Mouse (Mus musculus) cortical plate, adult 2 months (tissue): Measurements from ENCODE around the gene Rrbp1. TPM values are rescaled to one million over a fixed set of nuclear protein-coding genes. Genes with fewer than 3 reads are reported as not detected.
A peak's percentile ranks its signal among the peaks of the same experiment; 100 is the strongest.

Experiments
- H3K27ac ChIP-seq: fragments of 200-500 bp; 2 replicates; pipeline ENCODE4 v1.5.1; 2012; ENCODE audit warnings: low read length, control low read depth, inconsistent platforms; ENCODE audit not compliant: insufficient read depth
- H3K4me1 ChIP-seq: fragments of 200-500 bp; 2 replicates; pipeline ENCODE4 v1.6.1; 2011; ENCODE audit warnings: low read length; ENCODE audit not compliant: control insufficient read depth, insufficient read depth
- H3K4me3 ChIP-seq: fragments of 200-500 bp; 2 replicates; pipeline ENCODE4 v1.5.1; 2011; ENCODE audit warnings: mild to moderate bottlenecking, low read length, control low read depth; ENCODE audit not compliant: insufficient read depth
- CTCF ChIP-seq: fragments of 200-500 bp; IDR thresholded peaks from 2 replicates; pipeline ENCODE4 v1.5.1; 2011; ENCODE audit warnings: mild to moderate bottlenecking, control low read depth, low read length; ENCODE audit not compliant: insufficient read depth; ENCODE audit errors: extremely low read depth
- POLR2A ChIP-seq: fragments of 200-500 bp; IDR thresholded peaks from 2 replicates; pipeline ENCODE4 v1.6.1; 2011; ENCODE audit warnings: mild to moderate bottlenecking, low read length, control low read depth; ENCODE audit not compliant: insufficient read depth; ENCODE audit errors: extremely low read depth
- polyA plus RNA-seq: library from polyadenylated mRNA; depleted of rRNA; stranded (reverse); fragments of >200 nt; gene quantifications from 2 replicates; pipeline ENCODE4 v1.2.3, GENCODE M21; 2012

The Rrbp1 gene
- polyA plus RNA-seq, 1 experiment = 58.0 TPM

DNA sequence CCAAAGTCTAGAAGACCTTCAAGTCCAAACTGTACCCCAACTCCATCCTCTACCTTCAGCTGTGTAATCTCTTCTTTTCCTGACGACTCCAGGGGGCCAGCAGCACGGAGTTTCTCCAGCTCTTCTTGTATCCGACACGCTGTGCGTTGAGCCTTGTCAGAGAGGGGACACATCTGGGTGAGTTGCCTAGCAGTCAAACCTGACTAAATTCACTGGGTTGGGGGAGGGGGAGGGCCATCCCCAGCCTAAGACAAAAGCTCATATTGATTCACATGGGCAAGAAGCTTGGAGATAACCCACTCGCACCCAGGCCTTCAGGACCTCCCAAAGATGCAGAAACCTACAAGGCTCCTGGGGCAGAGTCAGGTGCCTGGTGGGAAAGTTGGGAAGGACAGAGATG lies 61.8 kb downstream of the Rrbp1 start:
- H3K27ac ChIP-seq = no peak overlapping the region
- H3K4me3 ChIP-seq = no peak overlapping the region
- no peak for TF ChIP-seq CTCF
- no peak for TF ChIP-seq POLR2A

DNA sequence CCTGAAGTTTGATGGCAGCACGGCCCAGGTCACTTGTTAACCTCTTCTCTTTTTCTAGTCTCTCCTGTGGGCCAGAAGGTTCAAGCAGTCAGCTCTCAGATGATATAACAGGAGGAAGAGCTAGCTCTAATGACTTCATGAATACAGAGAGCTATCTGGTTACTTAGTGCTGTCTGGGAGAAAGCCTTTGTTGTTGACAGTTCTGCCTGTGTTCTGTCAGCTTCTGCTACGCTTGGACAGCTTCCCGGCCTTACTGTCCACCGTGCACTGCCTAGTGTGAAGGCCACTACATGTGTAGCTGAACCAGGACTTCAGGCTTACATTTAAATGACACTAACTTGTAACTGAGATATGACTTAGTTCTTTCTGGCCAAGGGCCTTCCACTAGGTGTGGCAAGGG lies 62.6 kb downstream of the Rrbp1 start:
- H3K27ac ChIP-seq = no peak overlapping the region
- no peaks in the 10 kb centered on the region for H3K4me1 ChIP-seq
- no peak overlapping the region for H3K4me3 ChIP-seq
- no peak for TF ChIP-seq POLR2A
- no peak for TF ChIP-seq CTCF

More for the DNA sequence above, 61.8 kb downstream of the Rrbp1 start:
- no peaks in the 10 kb centered on the region for H3K4me1 ChIP-seq

DNA sequence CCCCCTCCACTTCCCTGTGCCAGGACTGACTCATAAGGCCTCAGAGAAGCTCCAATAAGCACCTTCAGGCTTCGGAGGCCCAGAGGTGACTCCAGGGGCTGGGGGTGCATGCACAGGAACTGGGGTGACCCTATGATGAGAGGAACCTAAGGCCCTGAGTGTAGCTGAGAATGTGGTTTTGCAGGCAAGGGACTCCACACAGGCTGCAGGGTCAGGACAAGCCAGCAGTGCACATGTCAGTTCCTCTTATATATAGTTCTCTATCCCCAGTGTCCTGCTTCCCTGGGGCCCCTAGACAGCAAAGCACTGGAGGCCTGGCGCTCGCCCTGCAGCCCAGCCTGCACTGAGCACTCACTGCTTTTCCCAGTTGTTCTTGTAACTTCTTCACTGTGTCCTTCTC lies 63.1 kb downstream of the Rrbp1 start:
- no peak overlapping the region for H3K4me3 ChIP-seq
- no peaks in the 10 kb centered on the region for H3K4me1 ChIP-seq
- H3K27ac ChIP-seq = no peak overlapping the region
- TF ChIP-seq POLR2A = no peak

DNA sequence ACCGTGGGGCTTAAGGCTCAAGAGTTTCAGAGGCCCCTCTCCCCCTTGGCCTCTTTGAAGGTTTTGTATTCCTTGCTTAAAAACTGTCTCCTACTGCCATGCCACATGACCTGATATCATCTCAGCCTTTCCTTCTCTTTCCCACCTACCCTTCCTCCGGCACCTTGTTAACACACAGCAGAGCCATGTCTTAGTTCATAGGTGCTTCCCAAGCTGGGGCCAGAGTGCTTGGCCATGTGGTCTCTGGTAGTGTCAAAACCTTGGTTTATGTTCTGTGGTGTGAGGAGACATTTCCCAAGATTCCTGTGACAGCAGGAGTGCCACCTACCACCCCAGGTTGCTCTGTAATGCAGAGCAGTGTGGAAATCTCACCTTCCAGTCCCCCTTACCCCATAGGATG lies 64.7 kb downstream of the Rrbp1 start:
- TF ChIP-seq CTCF = no peak
- no peak for TF ChIP-seq POLR2A
- Histone ChIP-seq H3K27ac (no peak overlapping the region), H3K4me3 (no peak overlapping the region), H3K4me1 (no peaks in the 10 kb centered on the region)

DNA sequence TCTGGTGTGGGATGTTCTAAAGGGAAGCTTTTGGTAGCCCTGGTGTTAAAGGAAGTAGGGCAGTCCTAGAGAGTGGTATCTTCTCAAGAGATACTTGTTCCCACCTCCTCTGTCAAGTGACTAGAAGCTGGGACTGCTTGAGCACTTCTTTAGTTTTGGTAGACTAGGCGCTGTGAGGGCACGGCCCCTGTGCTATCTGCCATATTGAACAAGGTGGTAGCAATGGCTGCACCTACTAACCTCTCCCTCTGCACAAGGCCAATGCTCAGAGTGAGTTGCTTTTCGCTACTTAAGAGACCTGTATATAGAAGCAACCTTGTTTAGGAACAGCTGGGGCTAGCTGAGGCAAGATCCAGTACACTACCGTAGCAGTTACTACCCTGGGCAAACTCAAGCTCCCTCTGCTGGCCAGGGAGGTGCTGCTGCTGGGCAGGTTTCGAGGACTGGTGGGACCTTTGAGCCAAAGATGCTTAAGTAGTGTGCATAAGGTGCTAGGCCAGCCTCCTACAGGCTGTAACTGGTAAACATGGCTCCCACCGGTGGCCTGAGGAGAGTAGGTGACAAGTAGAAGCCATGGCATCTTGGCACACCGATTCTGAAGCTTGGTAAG lies 65.5 kb downstream of the Rrbp1 start:
- H3K27ac ChIP-seq = no peak overlapping the region
- TF ChIP-seq POLR2A (no peak), CTCF (peak; percentile 35)
- no peaks in the 10 kb centered on the region for H3K4me1 ChIP-seq
- no peak overlapping the region for H3K4me3 ChIP-seq

DNA sequence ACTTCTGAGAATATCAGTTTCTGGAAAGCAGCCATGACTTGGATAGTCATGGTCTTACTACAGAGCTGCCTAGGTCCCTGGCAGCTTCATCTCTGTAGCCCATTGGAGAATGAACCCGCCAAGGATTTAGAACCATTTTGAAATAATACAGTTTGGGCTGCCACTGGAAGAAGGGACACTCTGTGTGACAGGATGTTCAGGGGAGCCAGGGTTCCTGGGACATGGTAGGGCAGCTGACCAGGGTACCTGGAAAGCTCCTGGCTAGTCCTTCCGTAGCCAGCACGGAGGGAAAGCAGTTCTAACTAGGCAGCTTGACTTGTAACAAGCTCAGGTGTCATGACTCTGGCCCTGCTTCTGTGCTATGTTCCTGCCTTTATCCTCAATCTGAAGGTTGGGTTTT lies 66.3 kb downstream of the Rrbp1 start:
- TF ChIP-seq POLR2A = no peak
- no peak for TF ChIP-seq CTCF
- H3K27ac ChIP-seq = no peak overlapping the region
- H3K4me3 ChIP-seq = no peak overlapping the region
- no peaks in the 10 kb centered on the region for H3K4me1 ChIP-seq

DNA sequence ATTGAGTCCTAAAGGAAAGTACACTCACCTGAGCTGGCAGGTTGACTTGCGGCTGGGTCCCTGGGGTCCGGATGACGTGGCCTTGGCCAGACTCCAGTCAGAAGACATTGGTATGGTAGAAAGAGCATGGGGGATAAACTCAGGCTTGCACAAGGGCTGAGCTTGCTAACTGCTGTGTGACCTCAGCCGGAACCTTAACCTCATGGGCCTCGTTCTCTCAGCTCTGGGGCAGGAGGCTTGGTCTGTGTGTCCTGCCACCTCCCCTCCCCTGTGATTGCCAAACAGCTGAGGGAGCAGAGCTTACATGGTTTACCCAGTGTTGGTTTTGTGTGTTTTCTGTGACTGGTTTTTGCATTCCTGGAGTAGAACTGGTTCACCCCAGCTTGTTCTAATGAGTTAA lies 70.7 kb downstream of the Rrbp1 start:
- no peak for TF ChIP-seq CTCF
- no peak for TF ChIP-seq POLR2A
- H3K4me3 ChIP-seq = no peak overlapping the region
- no peaks in the 10 kb centered on the region for H3K4me1 ChIP-seq
- no peak overlapping the region for H3K27ac ChIP-seq

DNA sequence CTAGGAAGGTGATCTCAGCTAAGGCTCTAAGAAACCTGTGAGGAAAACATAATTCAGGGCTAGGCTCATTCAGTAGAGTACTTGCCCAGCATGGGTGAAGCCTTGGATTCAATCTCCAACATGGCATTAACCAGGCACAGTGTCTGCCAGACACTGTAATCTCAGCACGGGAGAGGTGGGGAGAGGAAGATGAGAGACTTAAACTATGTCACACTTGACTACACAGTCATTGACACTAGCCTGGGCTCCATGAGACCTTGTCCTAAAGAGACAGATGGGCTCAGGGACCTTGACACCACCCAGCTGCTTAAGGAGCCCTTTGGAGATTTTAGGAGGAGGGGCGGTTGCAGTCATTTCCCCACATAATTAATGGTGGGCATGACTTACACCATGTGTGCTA lies 73.2 kb downstream of the Rrbp1 start:
- no peak overlapping the region for H3K27ac ChIP-seq
- H3K4me3 ChIP-seq = no peak overlapping the region
- no peak for TF ChIP-seq POLR2A
- no peak for TF ChIP-seq CTCF
- no peaks in the 10 kb centered on the region for H3K4me1 ChIP-seq

DNA sequence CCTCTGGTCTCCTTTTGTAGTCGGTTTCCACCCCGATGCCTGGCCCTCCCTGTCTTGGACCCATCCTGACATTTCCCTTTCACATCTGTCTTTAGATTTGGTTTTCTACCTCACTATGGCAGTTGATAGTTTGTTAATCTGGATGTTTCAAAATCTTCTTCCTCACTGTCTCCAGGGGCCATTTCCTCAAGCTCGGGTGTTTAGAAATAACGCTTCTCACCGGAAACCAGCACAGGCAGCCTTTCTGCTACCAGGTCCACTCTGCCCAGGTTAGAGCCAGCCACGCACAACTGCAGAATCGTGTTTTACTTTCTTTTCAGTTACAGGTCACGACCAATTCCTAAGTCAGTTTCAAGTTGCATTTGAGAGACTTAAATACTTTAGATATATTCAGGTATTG lies 76.6 kb downstream of the Rrbp1 start:
- Histone ChIP-seq H3K27ac (no peak overlapping the region), H3K4me3 (no peak overlapping the region), H3K4me1 (no peaks in the 10 kb centered on the region)
- TF ChIP-seq CTCF (no peak), POLR2A (no peak)

DNA sequence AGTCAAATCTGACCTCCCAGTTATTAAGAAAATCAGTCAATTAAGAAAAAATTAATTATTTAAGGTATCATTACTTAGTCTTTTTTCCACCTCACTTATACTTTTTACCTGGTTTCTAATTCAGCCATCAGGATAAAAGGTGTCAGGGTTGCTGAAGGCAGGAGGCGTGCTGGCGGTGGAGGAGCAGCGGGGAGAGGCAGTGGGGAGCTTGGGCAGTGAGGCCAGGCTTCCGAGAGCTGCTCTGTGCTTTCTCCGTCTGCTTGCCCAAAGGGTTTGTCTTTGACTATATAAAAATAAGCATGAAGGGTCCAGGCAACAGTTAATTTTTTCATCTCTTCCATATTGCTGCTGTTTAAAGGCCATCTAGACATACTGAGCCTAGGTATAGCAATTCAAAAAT lies 77.5 kb downstream of the Rrbp1 start:
- H3K4me3 ChIP-seq = no peak overlapping the region
- H3K4me1 ChIP-seq = no peaks in the 10 kb centered on the region
- no peak overlapping the region for H3K27ac ChIP-seq
- TF ChIP-seq CTCF = no peak
- no peak for TF ChIP-seq POLR2A
